Mouse (Mus musculus) embryo, embryonic 10 days (tissue): Measurements from ENCODE around the gene Gmpr2.

Source experiments
- DNase-seq: peaks from one replicate; pipeline ENCODE4 v3.0.0-alpha.2; 2015; ENCODE audit warnings: low spot score

Gmpr2 gene

GRCm38 (mm10) chr14:55681160-55682117, 9.7 kb downstream of the Gmpr2 start, which contains the start of gene Tinf2:
Tinf2 (minus strand) TSS chr14:55681820.
- DNase-seq: peak; percentile 99

- no peak for DNase-seq
Measured at GRCm38 (mm10) chr14:55682118-55682493, 10.4 kb downstream of the Gmpr2 start.

GRCm38 (mm10) chr14:55689433-55689832, 17.7 kb downstream of the Gmpr2 start:
- DNase-seq: no peak

GRCm38 (mm10) chr14:55697226-55697625, 25.5 kb downstream of the Gmpr2 start:
- DNase-seq: no peak

GRCm38 (mm10) chr14:55701131-55701530, 29.4 kb downstream of the Gmpr2 start:
- no peak for DNase-seq

- DNase-seq: no peak
Measured at GRCm38 (mm10) chr14:55702761-55703160, 31.0 kb downstream of the Gmpr2 start.

- no peak for DNase-seq
Measured at GRCm38 (mm10) chr14:55706051-55706600, 34.4 kb downstream of the Gmpr2 start.

- no peak for DNase-seq
Measured at GRCm38 (mm10) chr14:55707397-55707796, 35.7 kb downstream of the Gmpr2 start.

GRCm38 (mm10) chr14:55709509-55709908, 37.8 kb downstream of the Gmpr2 start:
- no peak for DNase-seq

- no peak for DNase-seq
Measured at GRCm38 (mm10) chr14:55711786-55712185, 40.0 kb downstream of the Gmpr2 start.

- DNase-seq: peak; percentile 36
Measured at GRCm38 (mm10) chr14:55713007-55713728, 41.4 kb downstream of the Gmpr2 start.

- no peak for DNase-seq
Measured at GRCm38 (mm10) chr14:55713729-55714122, 42.0 kb downstream of the Gmpr2 start, which contains the start of gene Tgm1. Tgm1 (minus strand) TSS chr14:55713926.

GRCm38 (mm10) chr14:55714893-55715292, 43.2 kb downstream of the Gmpr2 start:
- DNase-seq: no peak

- DNase-seq: no peak
Measured at GRCm38 (mm10) chr14:55716271-55716670, 44.5 kb downstream of the Gmpr2 start.

GRCm38 (mm10) chr14:55716884-55717283, 45.1 kb downstream of the Gmpr2 start:
- no peak for DNase-seq

GRCm38 (mm10) chr14:55719737-55720136, 48.0 kb downstream of the Gmpr2 start:
- no peak for DNase-seq

- no peak for DNase-seq
Measured at GRCm38 (mm10) chr14:55720666-55721065, 48.9 kb downstream of the Gmpr2 start.

- no peak for DNase-seq
Measured at GRCm38 (mm10) chr14:55721076-55721475, 49.3 kb downstream of the Gmpr2 start.

- DNase-seq: peak; percentile 98
Measured at GRCm38 (mm10) chr14:55721700-55722437, 50.1 kb downstream of the Gmpr2 start, which contains the start of gene Rabggta. Rabggta (minus strand) TSS chr14:55722263.

GRCm38 (mm10) chr14:55722438-55722945, 50.8 kb downstream of the Gmpr2 start:
- no peak for DNase-seq

- no peak for DNase-seq
Measured at GRCm38 (mm10) chr14:55723433-55723832, 51.7 kb downstream of the Gmpr2 start.
